Mouse (Mus musculus) embryonic facial prominence, embryonic 14.5 days (tissue): ENCODE measurements around the gene Eaf2. TPM values are rescaled to one million over a fixed set of nuclear protein-coding genes. Genes with fewer than 3 reads are reported as not detected.

Experiments
- ATAC-seq: fragments of 200-750 bp; cut with Nextera tagmentation; 2 replicates; pipeline ENCODE4 v1.8.0; 2017; ENCODE audit warnings: low read depth, moderate number of reproducible peaks, moderate TSS enrichment
- DNase-seq: peaks from one replicate; pipeline ENCODE4 v3.0.0-alpha.2; 2015; ENCODE audit warnings: low spot score
- H3K27ac ChIP-seq: fragments of 300-500 bp; sonication (generic); replicated peaks from 2 replicates; pipeline ENCODE4 v1.5.1; 2014; ENCODE audit warnings: low read depth, mild to moderate bottlenecking, low read length, moderate library complexity
- H3K27me3 ChIP-seq: fragments of 300-500 bp; sonication (generic); replicated peaks from 2 replicates; pipeline ENCODE4 v1.6.1; 2014; ENCODE audit warnings: low read length; ENCODE audit not compliant: control insufficient read depth, insufficient read depth
- H3K36me3 ChIP-seq: fragments of 300-500 bp; sonication (generic); 2 replicates; pipeline ENCODE4 v1.6.1; 2014; ENCODE audit warnings: low read length, mixed read lengths; ENCODE audit not compliant: control insufficient read depth, insufficient read depth
- H3K4me1 ChIP-seq: fragments of 300-500 bp; sonication (generic); 2 replicates; pipeline ENCODE4 v1.6.1; 2014; ENCODE audit warnings: antibody characterized with exemption, low read length; ENCODE audit not compliant: control insufficient read depth, insufficient read depth
- H3K4me2 ChIP-seq: fragments of 300-500 bp; sonication (generic); 2 replicates; pipeline ENCODE4 v1.6.1; 2014; ENCODE audit warnings: low read depth, mild to moderate bottlenecking, low read length, moderate library complexity, mixed read lengths
- H3K4me3 ChIP-seq: fragments of 300-500 bp; sonication (generic); 2 replicates; pipeline ENCODE4 v1.5.1; 2014; ENCODE audit warnings: low read depth, mild to moderate bottlenecking, low read length
- H3K9ac ChIP-seq: fragments of 300-500 bp; sonication (generic); 2 replicates; pipeline ENCODE4 v1.6.1; 2014; ENCODE audit warnings: low read depth, mild to moderate bottlenecking, low read length, moderate library complexity, mixed read lengths
- H3K9me3 ChIP-seq: fragments of 300-500 bp; sonication (generic); 2 replicates; pipeline ENCODE4 v1.6.1; 2016; ENCODE audit warnings: low read length; ENCODE audit not compliant: control insufficient read depth
- WGBS: fragments of 180-500 bp; shearing (Covaris S2); extraction: QIAGEN DNeasy Blood & Tissue Kit; methylation state at CpG from one replicate; pipeline ENCODE4 v1.1.7; 2014; 5-methylcytosine and 5-hydroxymethylcytosine counted together
- polyA plus RNA-seq: library from polyadenylated mRNA; unstranded; fragments of >200 nt; fragmentation: Nextera tagmentation; extraction: Ambion mirVana; gene quantifications from 2 replicates; pipeline ENCODE4 v1.2.1, GENCODE M21; 2014

The Eaf2 gene
- polyA plus RNA-seq, 1 experiment from 2014 or later = 3.4 TPM

DNA sequence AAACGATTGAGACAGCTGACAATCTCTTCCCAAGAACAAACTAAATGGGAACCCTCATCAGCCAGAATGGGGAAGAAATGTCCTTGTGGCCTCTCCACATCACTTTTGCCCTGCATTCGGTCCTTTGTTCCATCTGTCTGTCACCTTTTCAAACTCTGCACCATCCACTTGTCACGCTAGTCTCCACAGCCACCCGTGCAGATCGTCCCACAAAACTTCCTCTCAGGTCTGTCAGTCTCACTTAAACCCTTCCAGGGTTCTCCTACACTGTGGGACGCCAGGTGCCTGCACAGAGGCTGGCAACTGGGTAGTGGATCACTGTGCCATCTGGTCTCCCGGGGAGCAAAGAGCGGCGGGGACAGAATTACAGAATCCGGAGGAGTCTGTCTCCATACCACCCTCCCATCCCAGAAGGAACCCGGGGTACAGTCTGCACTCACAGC, 47.2 kb downstream of the Eaf2 start:
- ATAC-seq = no peak; the same call in 1 of the 2 replicates
- Histone ChIP-seq H3K27ac (no peak overlapping the region), H3K27me3 (no peaks in the 10 kb centered on the region)

DNA sequence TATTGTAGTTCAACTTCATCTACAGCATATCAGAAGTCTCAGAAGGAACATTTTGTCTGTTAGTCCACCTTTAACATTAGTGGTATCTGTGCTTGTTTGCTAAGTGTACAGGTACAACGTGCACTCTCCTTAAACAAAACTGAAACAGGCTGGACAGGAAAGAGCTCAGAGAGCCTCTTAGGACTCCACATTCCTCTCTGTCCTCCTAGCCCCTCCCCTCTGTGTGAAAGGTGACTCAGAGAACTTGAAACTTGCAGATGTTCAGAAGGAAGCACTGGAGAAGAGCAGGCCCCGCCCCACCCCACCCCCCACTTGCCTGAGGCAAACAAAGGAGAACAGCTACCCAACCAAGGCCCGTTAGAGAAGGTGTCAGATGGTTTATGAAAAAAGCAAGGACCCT, 53.3 kb downstream of the Eaf2 start:
- no peaks in the 10 kb centered on the region for H3K36me3 ChIP-seq
- no peaks in the 10 kb centered on the region for H3K27me3 ChIP-seq
- H3K4me3 ChIP-seq = no peak overlapping the region
- no peaks in the 10 kb centered on the region for H3K4me1 ChIP-seq
- ATAC-seq (peak; percentile 75), DNase-seq (peak; percentile 76)
- H3K4me2 ChIP-seq = no peak overlapping the region
- no peak overlapping the region for H3K27ac ChIP-seq
- H3K9ac ChIP-seq = no peak overlapping the region
- 3% methylated on average over 3 of the region's 3 CpGs for WGBS
- H3K9me3 ChIP-seq = no peaks in the 10 kb centered on the region

More for the DNA sequence above, 47.2 kb downstream of the Eaf2 start:
- Histone ChIP-seq H3K9ac (peak overlapping the region; percentile 92), H3K9me3 (no peaks in the 10 kb centered on the region), H3K36me3 (no peaks in the 10 kb centered on the region), H3K4me3 (peak overlapping the region; percentile 91), H3K4me2 (peak overlapping the region; percentile 72), H3K4me1 (no peaks in the 10 kb centered on the region; the same call in 1 of the 2 replicates)
- WGBS = 6% methylated on average over 11 of the region's 11 CpGs
- DNase-seq = no peak

- WGBS = 62% methylated on average over 3 of the region's 3 CpGs
- Histone ChIP-seq H3K36me3 (no peaks in the 10 kb centered on the region), H3K4me2 (no peak overlapping the region), H3K27ac (no peak overlapping the region), H3K27me3 (no peaks in the 10 kb centered on the region), H3K4me1 (no peaks in the 10 kb centered on the region), H3K9ac (no peak overlapping the region), H3K9me3 (no peaks in the 10 kb centered on the region), H3K4me3 (no peak overlapping the region)
- no peak for DNase-seq
- ATAC-seq = no peak
These were observed 54.1 kb downstream of the Eaf2 start for GRCm38 (mm10) chr16:36820747-36821146.

GRCm38 (mm10) chr16:36820016-36820415, 54.8 kb downstream of the Eaf2 start:
- WGBS = 54% methylated on average over 6 of the region's 6 CpGs
- DNase-seq = no peak

GRCm38 (mm10) chr16:36817321-36817926, 57.4 kb downstream of the Eaf2 start:
- no peak overlapping the region for H3K9ac ChIP-seq
- WGBS = 15% methylated on average over 7 of the region's 7 CpGs
- ATAC-seq (peak; percentile 92), DNase-seq (peak; percentile 92)
- no peak overlapping the region for H3K4me3 ChIP-seq
- H3K36me3 ChIP-seq = no peaks in the 10 kb centered on the region
- no peaks in the 10 kb centered on the region for H3K27me3 ChIP-seq
- no peak overlapping the region for H3K4me2 ChIP-seq
- no peak overlapping the region for H3K27ac ChIP-seq
- no peaks in the 10 kb centered on the region for H3K9me3 ChIP-seq
- H3K4me1 ChIP-seq = no peaks in the 10 kb centered on the region

More at GRCm38 (mm10) chr16:36820016-36820415, 54.8 kb downstream of the Eaf2 start:
- no peak for ATAC-seq
- Histone ChIP-seq H3K9ac (no peak overlapping the region), H3K36me3 (no peaks in the 10 kb centered on the region), H3K27ac (no peak overlapping the region), H3K4me3 (no peak overlapping the region), H3K9me3 (no peaks in the 10 kb centered on the region), H3K4me2 (no peak overlapping the region), H3K27me3 (no peaks in the 10 kb centered on the region), H3K4me1 (no peaks in the 10 kb centered on the region)

GRCm38 (mm10) chr16:36816916-36817315, 57.9 kb downstream of the Eaf2 start:
- no peaks in the 10 kb centered on the region for H3K9me3 ChIP-seq
- ATAC-seq (peak; percentile 17), DNase-seq (no peak)
- no peak overlapping the region for H3K9ac ChIP-seq
- no peaks in the 10 kb centered on the region for H3K27me3 ChIP-seq
- H3K36me3 ChIP-seq = no peaks in the 10 kb centered on the region
- no peak overlapping the region for H3K27ac ChIP-seq
- H3K4me2 ChIP-seq = no peak overlapping the region
- no peaks in the 10 kb centered on the region for H3K4me1 ChIP-seq
- no peak overlapping the region for H3K4me3 ChIP-seq

DNA sequence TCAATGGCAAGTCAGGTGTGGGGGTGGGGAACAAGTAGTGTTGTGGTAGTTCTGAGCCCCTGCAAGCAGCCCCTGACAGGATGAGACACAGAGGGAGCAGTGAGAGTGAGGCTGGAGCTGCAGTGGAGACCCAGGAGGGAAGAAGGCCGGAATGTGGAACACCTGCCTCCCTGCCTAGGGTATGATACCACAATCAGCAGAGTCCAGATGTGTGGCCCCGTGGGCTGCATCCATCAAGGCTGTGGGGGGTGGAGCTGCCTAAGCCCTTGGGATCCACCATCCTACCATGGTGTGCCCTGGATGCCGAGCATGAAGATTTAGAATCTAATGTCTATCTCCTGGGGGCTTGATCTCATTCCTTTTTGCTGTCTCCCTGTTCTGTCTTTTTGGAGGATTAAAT, 61.1 kb downstream of the Eaf2 start:
- Histone ChIP-seq H3K27me3 (no peaks in the 10 kb centered on the region), H3K4me3 (no peak overlapping the region), H3K4me2 (no peak overlapping the region), H3K4me1 (no peaks in the 10 kb centered on the region), H3K27ac (no peak overlapping the region), H3K9ac (no peak overlapping the region), H3K9me3 (no peaks in the 10 kb centered on the region), H3K36me3 (no peaks in the 10 kb centered on the region)
- 48% methylated on average over 3 of the region's 3 CpGs for WGBS
- no peak for ATAC-seq
- no peak for DNase-seq

DNA sequence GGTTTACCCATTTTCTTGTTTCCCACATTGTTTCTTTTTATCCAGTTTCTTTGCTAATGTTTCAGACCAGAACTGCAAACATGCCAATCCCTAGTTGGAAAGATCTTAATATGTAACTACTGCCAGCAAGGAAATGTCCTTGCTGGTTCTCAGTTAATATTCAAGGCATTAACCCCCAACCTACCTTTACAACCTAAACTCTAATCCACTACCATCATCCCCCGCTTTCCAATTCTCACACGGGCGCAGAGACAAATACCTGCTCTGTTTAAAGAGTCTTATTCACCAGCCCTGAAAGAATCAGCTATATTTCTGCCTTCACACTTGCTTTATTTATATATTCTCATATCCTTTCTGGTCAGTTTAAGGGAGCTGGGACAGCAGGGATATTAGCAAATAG, 66.2 kb downstream of the Eaf2 start:
- DNase-seq (no peak), ATAC-seq (no peak)
- no peak overlapping the region for H3K9ac ChIP-seq
- H3K9me3 ChIP-seq = no peaks in the 10 kb centered on the region
- no peak overlapping the region for H3K4me2 ChIP-seq
- no peaks in the 10 kb centered on the region for H3K4me1 ChIP-seq
- no peak overlapping the region for H3K27ac ChIP-seq
- 84% methylated on average over 3 of the region's 3 CpGs for WGBS
- no peaks in the 10 kb centered on the region for H3K36me3 ChIP-seq
- no peak overlapping the region for H3K4me3 ChIP-seq
- H3K27me3 ChIP-seq = no peaks in the 10 kb centered on the region

GRCm38 (mm10) chr16:36802361-36802760, 72.4 kb downstream of the Eaf2 start:
- no peak for ATAC-seq
- Histone ChIP-seq H3K27me3 (no peaks in the 10 kb centered on the region), H3K9me3 (no peaks in the 10 kb centered on the region), H3K9ac (no peak overlapping the region), H3K4me2 (no peak overlapping the region), H3K4me1 (no peaks in the 10 kb centered on the region), H3K36me3 (no peaks in the 10 kb centered on the region), H3K4me3 (no peak overlapping the region), H3K27ac (no peak overlapping the region)
- WGBS = 82% methylated on average over 3 of the region's 3 CpGs
- no peak for DNase-seq
